In the genomic region with DNA sequence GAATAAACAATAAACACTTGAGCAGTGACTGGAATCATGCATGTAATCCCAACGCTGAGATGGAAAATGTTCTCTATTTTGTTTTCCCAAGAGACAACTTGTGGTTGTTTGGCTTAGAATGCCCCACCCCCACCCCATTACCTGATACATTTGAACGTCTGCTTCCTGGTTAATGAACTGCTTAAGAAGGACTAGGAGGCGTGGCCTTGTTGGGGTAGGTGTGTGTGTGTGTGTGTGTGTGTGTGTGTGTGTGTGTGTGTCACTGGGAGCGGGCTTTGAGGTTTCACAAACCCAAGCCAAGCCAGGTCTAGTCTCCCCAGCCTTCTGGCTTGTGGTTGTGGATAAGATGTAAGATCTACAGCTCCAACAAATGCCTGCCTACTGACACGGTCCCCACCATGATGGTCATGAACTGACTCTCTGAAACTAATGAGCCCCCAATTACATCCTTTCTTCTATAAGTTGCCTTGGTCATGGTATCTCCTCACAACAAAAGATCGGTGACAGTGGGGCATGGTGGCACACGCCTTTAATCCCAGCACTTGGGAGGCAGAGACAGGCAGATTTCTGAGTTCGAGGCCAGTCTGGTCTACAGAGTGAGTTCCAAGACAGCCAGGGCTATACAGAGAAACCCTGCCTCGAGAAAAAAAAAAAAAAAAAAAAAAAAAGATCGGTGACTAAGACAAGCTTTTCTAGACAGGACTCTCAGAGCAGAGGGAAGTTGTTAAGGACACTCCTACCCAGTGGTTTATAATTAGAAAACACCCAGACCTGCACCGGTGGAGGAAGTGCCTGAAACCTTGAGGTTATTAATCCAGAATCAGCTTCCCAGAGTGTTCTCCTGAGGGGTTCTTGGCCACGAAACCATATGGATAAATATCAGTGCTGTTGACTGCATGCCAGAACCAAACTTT, we compare ENCODE assay signal across 11 mouse cellular contexts. TPM values are rescaled to one million over a fixed set of nuclear protein-coding genes. Genes with fewer than 3 reads are reported as not detected.
A peak's percentile ranks its signal among the peaks of the same experiment; 100 is the strongest.
DNase-seq lines count a peak whose midpoint lies in the region; ATAC-seq and TF ChIP-seq lines count a peak whose summit lies in the region.
"Had no signal": no experiment of that assay in that cellular context is flagged by ENCODE, and none has a peak within 500 bp of the region (broad histone marks: within the 10 kb centered on the region; RNA-seq: fewer than 3 reads in every experiment).

No protein-coding gene starts in this region.

- 68% methylated on average over 12 of the region's 12 CpGs for WGBS in lung, embryonic 14.5 days
- WGBS in limb, embryonic 13.5 days = 68% methylated on average over 12 of the region's 12 CpGs
- WGBS in kidney, embryonic 14.5 days = 79% methylated on average over 11 of the region's 12 CpGs

- H3K27me3 ChIP-seq in erythroblast, embryonic 14.5 days (ENCODE audit: control insufficient read depth) = no peaks in the 10 kb centered on the region
- H3K27me3 ChIP-seq in lung, embryonic 14.5 days (ENCODE audit: insufficient read depth, low read length) = no peaks in the 10 kb centered on the region
- no peaks in the 10 kb centered on the region for H3K27me3 ChIP-seq in limb, embryonic 13.5 days
- no peaks in the 10 kb centered on the region for H3K27me3 ChIP-seq in kidney, embryonic 14.5 days (ENCODE audit: control insufficient read depth, insufficient read depth, low read length)
- H3K27me3 ChIP-seq: limb, embryonic 12.5 days had no signal

- no peak overlapping the region; the same call in 1 of the 2 replicates for H3K4me2 ChIP-seq in lung, embryonic 14.5 days
- H3K4me2 ChIP-seq in limb, embryonic 13.5 days (replicated peaks) = no peak overlapping the region
- H3K4me2 ChIP-seq in kidney, embryonic 14.5 days (replicated peaks; ENCODE audit: low read depth, low read length) = no peak overlapping the region

- H3K4me1 ChIP-seq in erythroblast, embryonic 14.5 days (ENCODE audit: control insufficient read depth) = peaks cover 65% of the 10 kb centered on the region
- H3K4me1 ChIP-seq in lung, embryonic 14.5 days (ENCODE audit: insufficient read depth) = no peaks in the 10 kb centered on the region
- peaks cover 21% of the 10 kb centered on the region for H3K4me1 ChIP-seq in limb, embryonic 13.5 days
- peaks cover 11% of the 10 kb centered on the region for H3K4me1 ChIP-seq in kidney, embryonic 14.5 days (ENCODE audit: control insufficient read depth, insufficient read depth, low read length)

- peak overlapping the region; percentile 94 for H3K4me3 ChIP-seq in erythroblast, embryonic 14.5 days (replicated peaks)
- 0 out of 2 replicates have a peak overlapping the region, but pooled peaks have one; percentile 75 for H3K4me3 ChIP-seq in lung, embryonic 14.5 days (ENCODE audit: low read depth, low read length)
- H3K4me3 ChIP-seq in limb, embryonic 13.5 days = peak overlapping the region; percentile 75; the same call in 1 of the 2 replicates
- no peak overlapping the region for H3K4me3 ChIP-seq in kidney, embryonic 14.5 days (ENCODE audit: low read length)

- no peak for DNase-seq in lung, embryonic 14.5 days
- no peak for DNase-seq in lung, postnatal 36 days
- no peak for DNase-seq in adrenal gland, adult 8-10 months
- DNase-seq: right cerebral cortex, adult 18-20 months had no signal

- no peak for TF ChIP-seq CTCF in lung, embryonic 14.5 days (IDR thresholded peaks at IDR 0.05; ENCODE audit: low read depth)

- peaks cover 14% of the 10 kb centered on the region for H3K36me3 ChIP-seq in erythroblast, embryonic 14.5 days (ENCODE audit: control insufficient read depth)
- no peaks in the 10 kb centered on the region for H3K36me3 ChIP-seq in lung, embryonic 14.5 days (ENCODE audit: insufficient read depth)
- H3K36me3 ChIP-seq in limb, embryonic 13.5 days = no peaks in the 10 kb centered on the region
- H3K36me3 ChIP-seq in kidney, embryonic 14.5 days (ENCODE audit: control insufficient read depth, insufficient read depth, low read length) = no peaks in the 10 kb centered on the region
- H3K36me3 ChIP-seq: limb, embryonic 12.5 days had no signal

- ATAC-seq in erythroblast, adult 5-6 weeks (replicated peaks; ENCODE audit: low FRiP score, poor library complexity, severe bottlenecking) = no peak
- no peak for ATAC-seq in lung, embryonic 14.5 days (ENCODE audit: insufficient read depth)
- no peak for ATAC-seq in limb, embryonic 13.5 days (ENCODE audit: low FRiP score, low read depth)
- peak; percentile 33; the same call in 1 of the 2 replicates for ATAC-seq in monocyte, adult 5-6 weeks (replicated peaks; ENCODE audit: insufficient number of reproducible peaks, low FRiP score, low TSS enrichment, poor library complexity, severe bottlenecking)
- ATAC-seq in kidney, embryonic 14.5 days (ENCODE audit: low FRiP score, low TSS enrichment) = no peak

- no peaks in the 10 kb centered on the region for H3K9me3 ChIP-seq in erythroblast, embryonic 14.5 days (ENCODE audit: control insufficient read depth, low read length)
- H3K9me3 ChIP-seq in lung, embryonic 14.5 days (ENCODE audit: low read depth, low read length) = no peaks in the 10 kb centered on the region
- H3K9me3 ChIP-seq in limb, embryonic 13.5 days = no peaks in the 10 kb centered on the region
- H3K9me3 ChIP-seq in kidney, embryonic 14.5 days (ENCODE audit: control insufficient read depth, low read length) = no peaks in the 10 kb centered on the region
- H3K9me3 ChIP-seq: limb, embryonic 12.5 days had no signal

- H3K27ac ChIP-seq in lung, embryonic 14.5 days (ENCODE audit: low read depth) = no peak overlapping the region
- H3K27ac ChIP-seq in limb, embryonic 13.5 days = no peak overlapping the region
- H3K27ac ChIP-seq in kidney, embryonic 14.5 days (ENCODE audit: low read depth, low read length) = no peak overlapping the region

- H3K9ac ChIP-seq in lung, embryonic 14.5 days = no peak overlapping the region
- no peak overlapping the region for H3K9ac ChIP-seq in limb, embryonic 13.5 days
- no peak overlapping the region for H3K9ac ChIP-seq in kidney, embryonic 14.5 days (ENCODE audit: low read depth, low read length)

RNA-seq across cellular contexts. Expression of gene Golm1, which starts 1.0 kb away (rescaled TPM):
- polyA plus RNA-seq in erythroblast, embryonic 14.5 days (2012) = 0.54 and 0.98 TPM in 2 replicates
- 13.4 and 16.1 TPM in 2 replicates for total RNA-seq in erythroblast, adult 5-6 weeks (2015; ENCODE audit: low replicate concordance)
- 21.4 and 25.2 TPM in 2 replicates for total RNA-seq in erythroblast, adult 5-6 weeks (2017; ENCODE audit: low replicate concordance)
- 39.2 and 44.1 TPM in 2 replicates for polyA plus RNA-seq in lung, embryonic 14.5 days (2014; fragmentation: Nextera tagmentation; extraction: Ambion mirVana)
- 48.0 and 50.7 TPM in 2 replicates for polyA plus RNA-seq in limb, embryonic 13.5 days (2015; fragmentation: Nextera tagmentation; extraction: Ambion mirVana)
- total RNA-seq in monocyte, adult 5-6 weeks (2017) = 42.8 to 82.0 TPM (median 46.1 TPM) in 3 replicates
- 27.9 and 41.9 TPM in 2 replicates for polyA plus RNA-seq in kidney, embryonic 14.5 days (2014; fragmentation: Nextera tagmentation; extraction: Ambion mirVana)
- total RNA-seq in adrenal gland, adult 8-10 months (2022) = 10 to 100 TPM in 1 of 4 experiments, 1 to 10 TPM in 3; 7.1 to 10.2 (median 8.1) TPM

RNA-seq across cellular contexts. Expression of gene 4921517D22Rik, which starts 17.3 kb away (rescaled TPM):
- not detected in 2 replicates for polyA plus RNA-seq in erythroblast, embryonic 14.5 days (2012)
- not detected in 2 replicates for total RNA-seq in erythroblast, adult 5-6 weeks (2015; ENCODE audit: low replicate concordance)
- not detected in 2 replicates for total RNA-seq in erythroblast, adult 5-6 weeks (2017; ENCODE audit: low replicate concordance)
- polyA plus RNA-seq in lung, embryonic 14.5 days (2014; fragmentation: Nextera tagmentation; extraction: Ambion mirVana) = not detected in 2 replicates
- polyA plus RNA-seq in limb, embryonic 13.5 days (2015; fragmentation: Nextera tagmentation; extraction: Ambion mirVana) = not detected in 2 replicates
- not detected in 3 replicates for total RNA-seq in monocyte, adult 5-6 weeks (2017)
- polyA plus RNA-seq in kidney, embryonic 14.5 days (2014; fragmentation: Nextera tagmentation; extraction: Ambion mirVana) = not detected in 2 replicates
- not detected for total RNA-seq in adrenal gland, adult 8-10 months (2022)
- polyA plus RNA-seq: heart, postnatal 0 days; limb, embryonic 12.5 days had no signal

RNA-seq across cellular contexts. Expression of gene Spata31d1a, which starts 33.6 kb away (rescaled TPM):
- polyA plus RNA-seq in erythroblast, embryonic 14.5 days (2012) = not detected in 2 replicates
- not detected in 2 replicates for total RNA-seq in erythroblast, adult 5-6 weeks (2015; ENCODE audit: low replicate concordance)
- total RNA-seq in erythroblast, adult 5-6 weeks (2017; ENCODE audit: low replicate concordance) = not detected in 2 replicates
- not detected in 2 replicates for polyA plus RNA-seq in lung, embryonic 14.5 days (2014; fragmentation: Nextera tagmentation; extraction: Ambion mirVana)
- polyA plus RNA-seq in limb, embryonic 13.5 days (2015; fragmentation: Nextera tagmentation; extraction: Ambion mirVana) = not detected in 2 replicates
- not detected in 3 replicates for total RNA-seq in monocyte, adult 5-6 weeks (2017)
- 0.43 TPM in 1 of 2 replicates, not detected in the other for polyA plus RNA-seq in kidney, embryonic 14.5 days (2014; fragmentation: Nextera tagmentation; extraction: Ambion mirVana)
- not detected for total RNA-seq in adrenal gland, adult 8-10 months (2022)
- polyA plus RNA-seq: heart, postnatal 0 days; limb, embryonic 12.5 days had no signal

RNA-seq across cellular contexts. Expression of gene Spata31d1b, which starts 35.5 kb away (rescaled TPM):
- not detected in 2 replicates for polyA plus RNA-seq in erythroblast, embryonic 14.5 days (2012)
- total RNA-seq in erythroblast, adult 5-6 weeks (2015; ENCODE audit: low replicate concordance) = not detected in 2 replicates
- not detected in 2 replicates for total RNA-seq in erythroblast, adult 5-6 weeks (2017; ENCODE audit: low replicate concordance)
- polyA plus RNA-seq in lung, embryonic 14.5 days (2014; fragmentation: Nextera tagmentation; extraction: Ambion mirVana) = not detected in 2 replicates
- not detected in 2 replicates for polyA plus RNA-seq in limb, embryonic 13.5 days (2015; fragmentation: Nextera tagmentation; extraction: Ambion mirVana)
- 0.19 TPM in 1 of 3 replicates, not detected in the others for total RNA-seq in monocyte, adult 5-6 weeks (2017)
- polyA plus RNA-seq in kidney, embryonic 14.5 days (2014; fragmentation: Nextera tagmentation; extraction: Ambion mirVana) = not detected in 2 replicates
- total RNA-seq in adrenal gland, adult 8-10 months (2022) = not detected
- polyA plus RNA-seq: heart, postnatal 0 days; limb, embryonic 12.5 days had no signal

RNA-seq across cellular contexts. Expression of gene Spata31d1d, which starts 55.0 kb away (rescaled TPM):
- polyA plus RNA-seq in erythroblast, embryonic 14.5 days (2012) = 0.02 TPM in 1 of 2 replicates, not detected in the other
- not detected in 2 replicates for total RNA-seq in erythroblast, adult 5-6 weeks (2015; ENCODE audit: low replicate concordance)
- 0.26 TPM in 1 of 2 replicates, not detected in the other for total RNA-seq in erythroblast, adult 5-6 weeks (2017; ENCODE audit: low replicate concordance)
- not detected in 2 replicates for polyA plus RNA-seq in lung, embryonic 14.5 days (2014; fragmentation: Nextera tagmentation; extraction: Ambion mirVana)
- not detected in 2 replicates for polyA plus RNA-seq in limb, embryonic 13.5 days (2015; fragmentation: Nextera tagmentation; extraction: Ambion mirVana)
- total RNA-seq in monocyte, adult 5-6 weeks (2017) = not detected in 3 replicates
- polyA plus RNA-seq in kidney, embryonic 14.5 days (2014; fragmentation: Nextera tagmentation; extraction: Ambion mirVana) = not detected in 2 replicates
- not detected for total RNA-seq in adrenal gland, adult 8-10 months (2022)
- polyA plus RNA-seq: heart, postnatal 0 days; limb, embryonic 12.5 days had no signal

Comparison
In these comparisons a context has a peak if more than half of its experiments do, and no peak if none do; other contexts are left out.
1. RNA of gene Golm1, which starts 1.0 kb away (polyA plus RNA-seq): 48.0 to 50.7 TPM in limb, embryonic 13.5 days, 27.9 to 41.9 TPM in kidney, embryonic 14.5 days and 39.2 to 44.1 TPM in lung, embryonic 14.5 days; 0.54 to 0.98 TPM in erythroblast, embryonic 14.5 days; every median in the first group is over 10 times any median in the second.